Mouse (Mus musculus) liver, embryonic 14.5 days (tissue): ENCODE results near the gene C9.

Experiments
- CTCF ChIP-seq: IDR thresholded peaks from 2 replicates; pipeline ENCODE4 v1.5.1; 2016; ENCODE audit warnings: antibody characterized with exemption, low read depth, control low read depth
- EP300 ChIP-seq: IDR thresholded peaks from 2 replicates; pipeline ENCODE4 v1.6.1; 2016; ENCODE audit warnings: antibody characterized with exemption, low read depth

DNA sequence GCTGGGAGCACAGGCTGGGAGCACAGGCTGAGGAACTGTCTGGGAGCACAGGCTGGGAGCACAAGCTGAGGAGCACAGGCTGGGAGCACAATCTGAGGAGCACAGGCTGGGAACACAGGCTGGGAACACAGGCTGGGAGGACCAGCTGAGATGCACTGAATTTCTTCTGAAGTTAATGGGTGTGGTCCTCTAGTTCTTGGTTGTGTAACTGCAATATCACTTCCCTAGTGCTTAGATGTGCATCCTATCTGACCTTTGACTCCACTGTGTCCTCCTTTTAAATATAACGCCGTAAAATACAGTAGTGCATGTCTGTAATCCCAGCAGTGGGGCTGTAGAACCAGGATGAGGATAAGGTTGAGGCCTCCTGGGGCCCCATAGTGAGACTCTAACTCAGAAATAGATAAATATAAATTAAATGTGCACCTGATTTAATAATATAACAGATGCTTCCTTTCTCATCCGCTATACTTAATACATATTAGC is 88.8 kb downstream of the C9 start:
- TF ChIP-seq CTCF, result no peak
- no peak for TF ChIP-seq EP300
